Mouse (Mus musculus) midbrain, embryonic 11.5 days (tissue): ENCODE results near the gene 9330159F19Rik. TPM values are rescaled to one million over a fixed set of nuclear protein-coding genes. Genes with fewer than 3 reads are reported as not detected.

ENCODE experiments used
- ATAC-seq: fragments of 200-750 bp; cut with Nextera tagmentation; 2 replicates; pipeline ENCODE4 v1.8.0; 2017; ENCODE audit warnings: moderate TSS enrichment, moderate library complexity; ENCODE audit not compliant: low FRiP score
- DNase-seq: peaks from one replicate; pipeline ENCODE4 v3.0.0; 2015; ENCODE audit warnings: low spot score; ENCODE audit errors: missing footprints
- H3K27ac ChIP-seq: fragments of 300-500 bp; sonication (generic); 2 replicates; pipeline ENCODE4 v1.5.1; 2014; ENCODE audit warnings: low read depth, low read length
- H3K27me3 ChIP-seq: fragments of 300-500 bp; sonication (generic); 2 replicates; pipeline ENCODE4 v1.6.1; 2014; ENCODE audit warnings: mild to moderate bottlenecking, low read length, moderate library complexity, mixed read lengths; ENCODE audit not compliant: control insufficient read depth, insufficient read depth
- H3K36me3 ChIP-seq: fragments of 300-500 bp; sonication (generic); 2 replicates; pipeline ENCODE4 v1.6.1; 2014; ENCODE audit warnings: mild to moderate bottlenecking, low read length, moderate library complexity, mixed read lengths; ENCODE audit not compliant: control insufficient read depth, insufficient read depth
- H3K4me1 ChIP-seq: fragments of 300-500 bp; sonication (generic); 2 replicates; pipeline ENCODE4 v1.6.1; 2014; ENCODE audit warnings: low read length; ENCODE audit not compliant: control insufficient read depth, insufficient read depth
- H3K4me2 ChIP-seq: fragments of 300-500 bp; sonication (generic); 2 replicates; pipeline ENCODE4 v1.6.1; 2014; ENCODE audit warnings: mild to moderate bottlenecking, moderate library complexity
- H3K4me3 ChIP-seq: fragments of 300-500 bp; sonication (generic); 2 replicates; pipeline ENCODE4 v1.5.1; 2014; ENCODE audit warnings: low read depth, low read length
- H3K9ac ChIP-seq: fragments of 300-500 bp; sonication (generic); 2 replicates; pipeline ENCODE4 v1.6.1; 2014; ENCODE audit warnings: low read length
- H3K9me3 ChIP-seq: fragments of 300-500 bp; sonication (generic); 2 replicates; pipeline ENCODE4 v1.6.1; 2016; ENCODE audit warnings: low read length; ENCODE audit not compliant: control insufficient read depth
- WGBS: fragments of 180-500 bp; shearing (Covaris S2); extraction: QIAGEN DNeasy Blood & Tissue Kit; methylation state at CpG from one replicate; pipeline ENCODE4 v1.1.7; 2014; 5-methylcytosine and 5-hydroxymethylcytosine counted together
- polyA plus RNA-seq: library from polyadenylated mRNA; unstranded; fragments of >200 nt; fragmentation: Nextera tagmentation; extraction: Ambion mirVana; gene quantifications from 2 replicates; pipeline ENCODE4 v1.2.1, GENCODE M21; 2014

9330159F19Rik gene
- polyA plus RNA-seq, 1 experiment from 2014 or later: 7.7 TPM

- peaks cover 22% of the 10 kb centered on the region for H3K36me3 ChIP-seq
- no peak overlapping the region for H3K4me3 ChIP-seq
- ATAC-seq (peak; percentile 42; the same call in 1 of the 2 replicates), DNase-seq (no peak)
- 97% methylated on average over 33 of the region's 33 CpGs for WGBS
- no peaks in the 10 kb centered on the region for H3K9me3 ChIP-seq
- no peak overlapping the region for H3K4me2 ChIP-seq
- no peak overlapping the region for H3K9ac ChIP-seq
- no peaks in the 10 kb centered on the region for H3K27me3 ChIP-seq
- H3K4me1 ChIP-seq: no peaks in the 10 kb centered on the region
- no peak overlapping the region for H3K27ac ChIP-seq
These were observed 14.6 kb upstream of the 9330159F19Rik start for GRCm38 (mm10) chr10:29196811-29197210.

GRCm38 (mm10) chr10:29198642-29199041, 12.8 kb upstream of the 9330159F19Rik start, which contains the start of gene Gm49353:
Gene Gm49353 (plus strand): TSS chr10:29198954.
- H3K4me1 ChIP-seq: no peaks in the 10 kb centered on the region
- no peaks in the 10 kb centered on the region for H3K27me3 ChIP-seq
- ATAC-seq (no peak), DNase-seq (no peak)
- WGBS: 93% methylated on average over 7 of the region's 7 CpGs
- H3K9ac ChIP-seq: no peak within 1 kb of the TSS
- H3K9me3 ChIP-seq: no peaks in the 10 kb centered on the region
- H3K4me3 ChIP-seq: no peak within 1 kb of the TSS
- no peak within 1 kb of the TSS for H3K27ac ChIP-seq
- no peak within 1 kb of the TSS for H3K4me2 ChIP-seq
- H3K36me3 ChIP-seq: peaks cover 22% of the 10 kb centered on the region

- ATAC-seq (no peak), DNase-seq (no peak)
- no peak overlapping the region for H3K9ac ChIP-seq
- H3K4me2 ChIP-seq: no peak overlapping the region
- WGBS: 81% methylated on average over 3 of the region's 3 CpGs
- peaks cover 22% of the 10 kb centered on the region for H3K36me3 ChIP-seq
- H3K9me3 ChIP-seq: no peaks in the 10 kb centered on the region
- H3K4me3 ChIP-seq: no peak overlapping the region
- H3K4me1 ChIP-seq: no peaks in the 10 kb centered on the region
- H3K27me3 ChIP-seq: no peaks in the 10 kb centered on the region
- H3K27ac ChIP-seq: no peak overlapping the region
These were observed 11.6 kb upstream of the 9330159F19Rik start for GRCm38 (mm10) chr10:29199835-29200234.

GRCm38 (mm10) chr10:29200609-29201008, 10.8 kb upstream of the 9330159F19Rik start:
- Histone ChIP-seq H3K4me1 (no peaks in the 10 kb centered on the region), H3K27me3 (no peaks in the 10 kb centered on the region), H3K4me2 (no peak overlapping the region), H3K27ac (no peak overlapping the region), H3K36me3 (peaks cover 21% of the 10 kb centered on the region), H3K4me3 (no peak overlapping the region), H3K9me3 (no peaks in the 10 kb centered on the region), H3K9ac (no peak overlapping the region)
- ATAC-seq (no peak), DNase-seq (no peak)
- WGBS: 92% methylated on average over 1 of the region's 1 CpGs

GRCm38 (mm10) chr10:29206730-29207129, 4.7 kb upstream of the 9330159F19Rik start:
- peak; percentile 56 for ATAC-seq
- H3K4me2 ChIP-seq: no peak overlapping the region
- H3K4me1 ChIP-seq: peaks cover 5% of the 10 kb centered on the region
- H3K36me3 ChIP-seq: no peaks in the 10 kb centered on the region
- peak; percentile 92 for DNase-seq
- no peaks in the 10 kb centered on the region for H3K27me3 ChIP-seq
- H3K9ac ChIP-seq: no peak overlapping the region
- no peak overlapping the region for H3K27ac ChIP-seq
- H3K9me3 ChIP-seq: no peaks in the 10 kb centered on the region
- no peak overlapping the region for H3K4me3 ChIP-seq

- no peaks in the 10 kb centered on the region for H3K27me3 ChIP-seq
- no peak overlapping the region for H3K4me2 ChIP-seq
- H3K4me1 ChIP-seq: peaks cover 5% of the 10 kb centered on the region
- no peak overlapping the region for H3K27ac ChIP-seq
- H3K4me3 ChIP-seq: no peak overlapping the region
- DNase-seq (no peak), ATAC-seq (no peak)
- no peak overlapping the region for H3K9ac ChIP-seq
- WGBS: 58% methylated on average over 3 of the region's 3 CpGs
- no peaks in the 10 kb centered on the region for H3K36me3 ChIP-seq
- H3K9me3 ChIP-seq: no peaks in the 10 kb centered on the region
These were observed 2.7 kb upstream of the 9330159F19Rik start for GRCm38 (mm10) chr10:29208735-29209134.

- H3K9me3 ChIP-seq: no peaks in the 10 kb centered on the region
- no peak overlapping the region for H3K9ac ChIP-seq
- DNase-seq (no peak), ATAC-seq (0 out of 2 replicates have a peak, but pooled peaks have one; percentile 8)
- H3K4me1 ChIP-seq: peaks cover 5% of the 10 kb centered on the region
- no peaks in the 10 kb centered on the region for H3K27me3 ChIP-seq
- H3K27ac ChIP-seq: no peak overlapping the region
- no peak overlapping the region for H3K4me2 ChIP-seq
- no peak overlapping the region for H3K4me3 ChIP-seq
- no peaks in the 10 kb centered on the region for H3K36me3 ChIP-seq
- whole genome bisulfite sequencing: 37% methylated on average over 3 of the region's 3 CpGs
These were observed 2.2 kb downstream of the 9330159F19Rik start for GRCm38 (mm10) chr10:29213534-29214100.

- no peak overlapping the region for H3K9ac ChIP-seq
- H3K27ac ChIP-seq: no peak overlapping the region
- peak; percentile 28 for ATAC-seq
- no peak overlapping the region for H3K4me2 ChIP-seq
- H3K36me3 ChIP-seq: no peaks in the 10 kb centered on the region
- no peak for DNase-seq
- peaks cover 2% of the 10 kb centered on the region; the same call in 1 of the 2 replicates for H3K4me1 ChIP-seq
- no peaks in the 10 kb centered on the region for H3K27me3 ChIP-seq
- H3K9me3 ChIP-seq: no peaks in the 10 kb centered on the region
- no peak overlapping the region for H3K4me3 ChIP-seq
- 98% methylated on average over 1 of the region's 1 CpGs for WGBS
These were observed 5.6 kb downstream of the 9330159F19Rik start for GRCm38 (mm10) chr10:29216957-29217356.

GRCm38 (mm10) chr10:29217451-29217850, 6.0 kb downstream of the 9330159F19Rik start:
- no peaks in the 10 kb centered on the region for H3K27me3 ChIP-seq
- no peaks in the 10 kb centered on the region for H3K9me3 ChIP-seq
- 33% methylated on average over 2 of the region's 2 CpGs for WGBS
- no peak overlapping the region for H3K27ac ChIP-seq
- H3K9ac ChIP-seq: no peak overlapping the region
- ATAC-seq: peak; percentile 47
- no peak for DNase-seq
- H3K4me2 ChIP-seq: no peak overlapping the region
- no peak overlapping the region for H3K4me3 ChIP-seq
- peaks cover 2% of the 10 kb centered on the region; the same call in 1 of the 2 replicates for H3K4me1 ChIP-seq
- no peaks in the 10 kb centered on the region for H3K36me3 ChIP-seq
